Mouse (Mus musculus) retina, adult 2 months (tissue): ENCODE measurements around the gene Trp53rka.
A peak's percentile ranks its signal among the peaks of the same experiment; 100 is the strongest.
"Not testable (repeated sequence)": the region's sequence is repeated elsewhere in the genome, so short reads cannot be mapped to it uniquely, and the experiment has no call there.

Source experiments
- DNase-seq: peaks from one replicate; pipeline ENCODE4 v3.0.0-alpha.2; 2012; ENCODE audit warnings: low read depth, low spot score

The Trp53rka gene

DNA sequence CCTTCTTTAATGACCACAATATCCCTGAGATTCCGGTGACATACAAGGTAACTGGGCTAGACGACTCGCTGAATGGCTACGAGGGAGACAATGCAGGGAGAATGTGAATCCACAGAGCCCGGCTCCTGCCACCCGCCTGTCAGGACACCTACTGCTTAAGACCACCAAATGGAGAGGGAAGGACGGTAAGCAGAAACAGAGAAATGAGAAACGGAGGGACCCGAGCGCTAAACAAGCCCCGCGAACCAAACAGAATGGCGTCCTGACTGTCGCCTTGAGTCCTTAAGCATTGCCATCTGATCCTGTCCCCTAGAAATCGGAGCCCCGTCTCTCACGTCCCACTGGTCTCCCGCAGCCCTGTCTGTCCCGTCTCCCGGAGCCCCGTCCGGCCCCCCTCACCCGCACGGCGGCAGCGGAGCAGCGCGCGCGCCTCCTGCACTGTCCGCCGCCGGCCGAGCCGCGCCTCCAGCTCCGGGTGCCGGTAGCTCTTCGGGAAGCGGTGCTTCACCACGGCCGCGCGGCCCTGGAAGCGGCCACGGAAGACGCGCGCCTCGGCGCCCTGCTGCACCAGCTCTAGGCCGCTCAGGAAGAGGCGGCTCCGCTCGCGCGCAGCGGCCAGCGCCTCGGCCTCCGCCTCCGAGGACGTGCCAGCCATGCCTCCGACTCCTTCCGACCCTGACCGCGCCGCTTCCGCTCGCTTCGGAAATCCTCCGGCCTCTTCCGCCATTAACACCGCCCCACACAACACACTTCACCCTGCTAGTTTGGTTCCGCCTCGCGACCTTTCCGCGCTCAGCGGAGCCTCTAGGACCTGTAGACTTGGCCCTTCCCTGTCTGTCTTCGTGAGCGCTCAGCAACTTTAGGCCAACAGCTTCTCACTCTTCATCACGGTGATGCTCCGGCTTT, at the start of gene Trp53rka:
Gene Trp53rka (minus strand): TSS at position 677 of the 906 bp plus-strand sequence.
- DNase-seq, result peak; percentile 66

GRCm38 (mm10) chr2:165540975-165541374, 47.9 kb upstream of the Trp53rka start:
- no peak for DNase-seq

- no peak for DNase-seq
These were observed 40.7 kb upstream of the Trp53rka start for GRCm38 (mm10) chr2:165533789-165534188.

- peak; percentile 28 for DNase-seq
These were observed 36.0 kb upstream of the Trp53rka start for GRCm38 (mm10) chr2:165529106-165529505.

GRCm38 (mm10) chr2:165525609-165526008, 32.5 kb upstream of the Trp53rka start:
- no peak for DNase-seq

DNA sequence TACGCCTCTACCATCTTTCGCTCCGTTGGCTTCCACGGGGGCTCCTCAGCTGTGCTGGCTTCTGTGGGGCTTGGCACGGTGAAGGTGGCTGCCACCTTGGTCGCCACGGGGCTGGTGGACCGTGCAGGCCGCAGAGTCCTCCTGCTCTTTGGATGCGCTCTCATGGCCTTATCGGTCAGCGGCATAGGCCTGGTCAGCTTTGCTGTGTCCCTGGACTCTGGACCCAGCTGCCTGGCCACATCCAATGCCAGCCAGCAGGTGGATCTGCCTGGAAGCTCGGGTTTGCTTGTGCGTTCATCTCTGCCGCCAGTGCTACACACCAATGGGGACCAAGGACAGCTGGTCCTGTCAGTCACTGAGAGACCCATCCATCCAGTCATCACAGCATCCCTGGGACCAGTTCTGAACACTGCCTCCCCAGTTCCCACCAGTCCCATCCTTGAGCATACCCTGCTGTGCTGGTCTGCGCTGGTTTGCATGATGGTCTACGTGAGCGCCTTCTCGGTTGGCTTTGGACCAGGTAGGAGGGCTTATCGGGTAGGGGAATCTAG, 22.1 kb upstream of the Trp53rka start:
- no peak for DNase-seq

- no peak for DNase-seq
These were observed 19.9 kb upstream of the Trp53rka start for GRCm38 (mm10) chr2:165512870-165513600.

DNA sequence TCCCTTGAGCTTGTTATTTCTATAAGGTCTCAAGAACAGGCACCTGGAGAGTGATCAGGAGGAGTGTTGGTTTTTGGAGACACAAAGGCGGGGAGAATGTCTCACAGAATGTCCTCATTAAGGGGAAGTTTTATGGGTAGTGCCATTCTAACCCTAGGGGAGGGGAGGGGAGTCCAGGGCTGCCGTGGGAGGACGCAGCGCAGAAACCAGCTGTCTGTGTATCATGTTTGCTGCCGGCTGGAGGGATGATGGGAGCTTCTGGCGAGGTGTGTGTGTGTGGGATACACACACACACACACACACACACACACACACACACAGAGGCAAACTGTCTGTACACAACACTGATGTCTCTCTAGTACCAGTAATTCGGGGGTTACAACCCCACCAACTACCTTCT, 19.3 kb upstream of the Trp53rka start:
- DNase-seq, result no peak

DNA sequence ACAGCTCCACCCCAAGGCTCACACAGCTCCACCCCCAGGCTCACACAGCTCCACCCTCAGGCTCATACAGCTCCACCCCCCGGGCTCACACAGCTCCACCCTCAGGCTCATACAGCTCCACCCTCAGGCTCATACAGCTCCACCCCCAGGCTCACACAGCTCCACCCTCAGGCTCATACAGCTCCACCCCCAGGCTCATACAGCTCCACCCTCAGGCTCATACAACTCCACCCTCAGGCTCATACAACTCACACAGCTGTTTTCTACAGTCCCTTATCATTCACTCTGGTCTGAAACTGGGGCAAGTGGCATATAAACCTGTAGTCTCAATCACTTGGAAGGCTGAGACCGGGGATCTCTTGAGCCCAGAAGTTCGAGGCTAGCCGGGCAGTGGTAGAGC, 18.4 kb upstream of the Trp53rka start:
- DNase-seq, result not testable (repeated sequence)

GRCm38 (mm10) chr2:165510914-165511458, 17.9 kb upstream of the Trp53rka start:
- not testable (repeated sequence) for DNase-seq

DNA sequence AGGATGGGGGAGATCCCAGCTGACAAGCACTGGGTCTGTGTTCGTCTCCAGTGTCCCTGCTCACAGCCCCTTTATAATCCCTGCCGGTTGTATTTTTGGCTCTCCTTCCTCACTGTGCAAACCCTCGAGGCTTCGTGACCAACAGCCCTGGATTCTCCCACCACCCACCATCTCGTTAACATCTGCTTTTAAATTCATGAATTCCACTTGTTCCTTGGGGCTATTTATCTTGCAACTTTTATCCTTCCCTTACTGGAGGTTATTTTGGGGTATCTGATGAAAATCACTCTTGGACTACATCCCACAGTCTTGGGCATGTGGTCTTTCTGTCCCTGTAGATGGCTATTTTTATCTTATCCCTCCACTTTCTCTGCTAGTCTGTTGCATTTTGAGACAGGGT, 17.3 kb upstream of the Trp53rka start:
- DNase-seq, result no peak

DNA sequence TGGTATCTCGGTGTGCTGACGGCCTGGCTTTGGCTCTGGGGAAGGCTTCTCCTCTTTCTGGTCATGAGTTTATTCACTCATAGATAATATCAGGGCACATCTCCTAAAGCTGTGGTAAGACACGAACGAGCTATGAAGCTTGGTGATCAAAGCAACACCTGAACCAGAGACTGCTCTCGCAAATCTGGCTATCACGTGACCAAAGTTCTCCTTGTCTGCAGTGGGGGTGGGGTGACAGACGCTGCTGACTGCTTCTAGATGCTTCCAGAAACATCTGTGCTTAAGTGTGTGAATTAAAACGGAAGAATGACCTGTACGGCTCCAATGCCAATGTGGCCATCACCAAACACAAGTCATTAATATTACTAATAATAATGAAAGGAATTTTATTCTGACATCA, 16.6 kb upstream of the Trp53rka start:
- no peak for DNase-seq

DNA sequence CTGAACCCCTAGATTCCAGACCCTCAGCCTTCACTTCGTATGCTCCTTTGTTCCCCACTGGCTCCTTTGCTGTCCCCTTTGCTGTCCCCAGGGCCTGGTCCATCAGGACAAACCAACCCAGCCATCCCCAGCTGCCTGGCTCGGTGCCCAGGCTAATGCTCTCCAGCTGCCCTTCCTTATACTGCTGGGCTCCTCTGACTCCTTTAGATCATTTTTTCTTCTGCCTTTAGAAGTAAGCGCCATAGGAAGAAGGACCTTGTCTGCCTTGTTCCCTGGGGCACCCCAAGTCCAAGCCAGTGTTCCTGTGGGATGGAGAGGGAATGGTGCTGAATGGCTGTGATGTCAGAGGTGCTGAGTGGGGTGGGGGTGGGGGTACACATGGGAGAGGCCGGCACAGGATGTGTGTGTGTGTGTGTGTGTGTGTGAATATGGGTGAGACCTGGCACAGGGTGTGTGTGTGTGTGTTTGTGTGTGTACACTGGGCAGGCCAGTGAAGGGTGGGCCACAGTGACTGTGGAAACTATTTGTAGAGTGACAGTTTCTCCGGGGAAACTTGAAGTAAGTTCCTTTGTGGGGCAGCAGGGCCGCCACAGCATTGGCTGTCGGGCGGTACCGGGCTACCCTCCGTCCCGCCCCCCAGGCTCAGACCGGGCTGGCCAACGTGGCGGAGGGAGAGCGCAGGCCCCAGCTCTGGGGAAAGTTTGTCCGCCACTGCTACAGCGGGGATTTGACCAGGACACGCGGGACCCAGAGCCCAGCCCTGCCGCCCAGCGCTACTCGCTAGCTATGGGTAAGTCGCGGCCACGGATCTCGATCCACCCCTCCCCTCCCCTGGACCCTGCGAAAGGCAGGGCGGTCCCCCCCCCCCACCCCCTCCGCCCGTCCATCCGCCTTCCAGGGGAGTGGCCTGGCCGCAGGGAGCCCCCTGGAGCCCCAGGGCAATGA, 10.4 kb upstream of the Trp53rka start, which contains the start of gene Slc2a10:
Gene Slc2a10 (plus strand): TSS at position 529 of the 945 bp plus-strand sequence.
- no peak for DNase-seq

DNA sequence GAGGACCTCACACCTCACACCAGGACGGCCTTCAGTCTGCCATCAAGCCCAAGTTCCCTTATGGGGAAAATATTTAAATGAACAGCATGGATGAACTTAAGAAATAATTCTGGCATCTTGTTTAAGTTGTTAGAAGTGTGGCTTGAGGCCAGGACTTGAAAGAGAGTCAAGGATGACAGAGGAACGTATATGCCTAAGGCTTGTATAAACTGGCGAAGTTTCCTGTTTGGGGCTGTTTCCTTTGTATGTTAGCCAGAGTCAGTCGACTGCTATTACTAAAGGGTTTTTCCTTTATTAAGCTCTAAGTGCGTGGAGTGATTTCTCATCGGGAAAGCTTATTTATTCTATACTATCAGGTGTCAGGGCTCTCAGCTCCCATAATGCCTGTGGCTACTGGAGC, 5.7 kb upstream of the Trp53rka start:
- no peak for DNase-seq

DNA sequence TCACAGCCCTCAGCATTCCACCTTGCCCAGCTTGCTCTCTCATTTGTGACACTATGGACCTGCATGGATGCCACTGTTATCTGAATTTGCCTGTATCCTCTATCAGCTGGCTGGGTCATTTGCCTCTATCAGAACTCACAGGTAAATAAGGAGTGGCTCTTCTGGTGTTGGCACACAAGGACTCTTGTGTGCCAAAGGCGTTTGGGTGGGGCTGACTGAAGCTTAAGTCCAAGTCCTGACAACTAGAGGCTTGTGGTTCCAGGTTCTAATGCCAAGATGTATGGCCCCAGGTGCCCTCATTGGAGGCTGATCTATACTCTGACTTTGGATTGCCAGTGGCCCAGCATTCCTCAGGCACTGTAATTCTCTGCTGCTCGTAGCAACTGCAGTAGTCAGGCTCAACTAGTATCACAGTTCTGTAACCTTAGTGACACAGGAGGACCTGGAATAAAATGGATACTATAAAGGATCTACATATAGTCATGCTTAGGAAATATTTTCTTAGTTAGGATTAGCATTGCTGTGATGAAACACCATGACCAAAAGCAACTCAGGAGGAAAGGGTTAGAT, 4.7 kb upstream of the Trp53rka start:
- no peak for DNase-seq

- DNase-seq, result no peak
These were observed 3.1 kb upstream of the Trp53rka start for GRCm38 (mm10) chr2:165496251-165496650.

GRCm38 (mm10) chr2:165494495-165494894, 1.4 kb upstream of the Trp53rka start:
- no peak for DNase-seq

GRCm38 (mm10) chr2:165493587-165494210, 575 bp upstream of the Trp53rka start:
- DNase-seq, result no peak

GRCm38 (mm10) chr2:165486881-165487535, 6.1 kb downstream of the Trp53rka start:
- DNase-seq, result peak; percentile 23
